Mouse (Mus musculus) kidney, adult 9 months (tissue): ENCODE results near the gene Krt42.
"Not testable (repeated sequence)": the region's sequence is repeated elsewhere in the genome, so short reads cannot be mapped to it uniquely, and the experiment has no call there.

Experiments used
- DNase-seq: peaks from one replicate; pipeline ENCODE4 v3.0.0; 2022

Krt42 gene

GRCm38 (mm10) chr11:100277726-100278480 lies 8.2 kb upstream of the Krt42 start:
- no peak for DNase-seq

DNA sequence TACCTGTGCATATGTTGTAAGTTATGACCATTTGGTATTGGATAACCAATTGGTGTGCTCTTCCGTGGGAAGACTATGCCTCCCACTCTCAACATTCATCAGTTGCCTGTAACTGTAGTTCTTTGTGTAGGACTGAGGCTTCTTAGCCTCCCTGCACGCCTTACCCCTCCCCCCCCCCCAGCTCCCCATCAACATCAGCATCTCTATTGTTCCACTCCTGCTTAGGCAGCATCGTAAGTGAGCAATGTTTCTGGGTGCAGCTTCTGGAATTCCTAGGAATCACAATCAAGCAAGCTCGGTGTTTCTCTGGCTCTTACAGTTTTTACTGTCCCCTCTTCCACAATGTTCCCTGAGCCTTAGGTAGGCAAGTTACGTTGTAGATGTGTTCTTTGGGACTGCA lies 5.8 kb upstream of the Krt42 start:
- DNase-seq, result no peak

DNA sequence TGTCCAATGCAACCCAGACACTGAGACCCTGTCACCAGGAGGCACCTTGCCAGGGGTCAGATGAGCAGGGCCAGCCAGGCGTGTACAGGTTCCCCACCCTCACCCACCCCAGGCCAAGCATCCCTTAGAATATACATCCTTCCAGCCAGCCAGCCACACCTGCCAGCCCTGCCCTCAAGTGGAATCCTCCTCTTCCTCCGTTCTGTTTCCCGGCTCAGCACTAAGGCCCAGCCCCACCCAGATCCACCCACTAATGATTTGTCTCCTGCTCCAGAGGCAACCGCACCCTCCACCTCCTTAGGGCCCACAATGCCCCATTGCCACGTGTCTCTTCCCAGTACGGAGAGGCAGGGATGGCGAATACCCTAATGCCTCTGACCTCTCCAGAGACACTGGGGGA lies 5.0 kb upstream of the Krt42 start:
- DNase-seq, result no peak

DNA sequence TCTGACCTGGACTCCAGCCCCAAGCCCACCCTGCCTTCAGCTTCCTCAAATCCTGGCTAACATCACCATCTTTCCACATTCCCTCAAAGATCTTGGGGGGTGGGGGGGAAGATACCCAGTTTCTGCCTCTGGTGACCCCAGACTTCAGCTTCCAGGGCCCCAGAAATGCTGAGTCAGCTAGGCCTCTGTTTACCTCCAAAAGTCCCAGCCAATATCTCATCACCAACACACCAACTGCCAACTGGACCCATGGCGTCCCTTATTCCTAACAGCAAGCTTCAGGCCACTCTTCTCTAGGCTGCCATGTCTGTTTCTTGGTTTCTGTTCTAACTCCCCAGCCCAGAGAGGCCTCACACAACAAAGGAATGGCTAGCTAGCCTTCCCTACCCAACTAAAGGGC lies 2.2 kb upstream of the Krt42 start:
- no peak for DNase-seq

GRCm38 (mm10) chr11:100262058-100262980 lies 7.4 kb downstream of the Krt42 start:
- no peak for DNase-seq

DNA sequence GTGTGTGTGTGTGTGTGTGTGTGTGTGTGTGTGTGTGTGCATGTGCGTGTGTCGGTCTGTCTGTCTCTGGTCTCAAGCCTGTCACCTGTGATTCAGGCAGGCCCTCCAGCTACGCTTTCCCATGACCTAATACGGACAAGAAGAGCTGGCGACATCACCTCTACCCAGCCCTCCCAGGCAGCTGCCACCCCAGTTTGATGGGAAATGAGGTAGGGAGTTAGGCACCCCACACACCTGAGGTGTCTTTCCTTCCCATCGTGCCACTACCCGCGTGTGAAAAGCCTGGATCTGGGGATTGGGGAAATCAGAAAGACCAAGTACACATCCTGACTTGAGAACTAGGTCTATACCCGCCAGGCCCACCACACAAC lies 8.5 kb downstream of the Krt42 start:
- no peak for DNase-seq

GRCm38 (mm10) chr11:100260514-100261234 lies 9.0 kb downstream of the Krt42 start, which contains the start of gene Krt17:
TSS of gene Krt17 (minus strand) at chr11:100261029.
- no peak for DNase-seq

DNA sequence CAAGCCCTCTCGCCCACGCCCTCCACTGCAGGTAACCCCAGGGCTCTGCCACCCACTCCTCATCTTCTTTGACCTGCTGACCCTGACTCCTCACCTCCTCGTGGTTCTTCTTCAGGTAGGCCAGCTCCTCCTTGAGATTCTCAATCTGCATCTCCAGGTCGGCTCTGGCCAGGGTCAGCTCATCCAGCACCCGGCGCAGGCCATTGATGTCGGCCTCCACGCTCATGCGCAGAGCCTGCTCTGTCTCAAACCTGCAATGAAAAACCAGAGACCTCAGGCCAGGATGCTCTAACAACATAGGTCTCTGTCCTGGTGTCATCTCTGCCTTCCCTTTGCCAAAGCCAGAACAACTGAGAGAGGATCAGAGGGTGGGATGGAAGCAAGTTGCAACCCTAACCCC lies 10.6 kb downstream of the Krt42 start:
- no peak for DNase-seq

DNA sequence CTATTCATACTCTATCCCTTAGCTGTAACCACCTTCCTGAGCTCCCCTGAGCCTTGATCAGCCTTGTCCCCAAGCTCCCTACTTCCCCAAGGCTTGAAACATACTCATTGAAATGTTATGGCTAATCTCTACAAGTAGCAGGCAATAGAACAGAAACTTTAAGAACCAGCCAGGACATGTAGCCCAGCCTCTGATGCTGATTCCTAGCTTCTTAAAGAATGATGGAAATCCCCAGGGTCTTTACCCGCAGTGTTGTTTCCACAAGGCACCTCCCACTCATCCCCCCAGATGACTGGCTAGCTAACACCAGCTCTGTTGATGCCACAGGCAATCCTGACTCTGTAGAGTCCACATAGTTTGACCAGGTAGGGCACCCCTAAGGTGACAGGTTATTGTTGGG lies 11.7 kb downstream of the Krt42 start:
- DNase-seq, result no peak

- DNase-seq, result no peak
Observed at GRCm38 (mm10) chr11:100255514-100255913, 14.2 kb downstream of the Krt42 start.

DNA sequence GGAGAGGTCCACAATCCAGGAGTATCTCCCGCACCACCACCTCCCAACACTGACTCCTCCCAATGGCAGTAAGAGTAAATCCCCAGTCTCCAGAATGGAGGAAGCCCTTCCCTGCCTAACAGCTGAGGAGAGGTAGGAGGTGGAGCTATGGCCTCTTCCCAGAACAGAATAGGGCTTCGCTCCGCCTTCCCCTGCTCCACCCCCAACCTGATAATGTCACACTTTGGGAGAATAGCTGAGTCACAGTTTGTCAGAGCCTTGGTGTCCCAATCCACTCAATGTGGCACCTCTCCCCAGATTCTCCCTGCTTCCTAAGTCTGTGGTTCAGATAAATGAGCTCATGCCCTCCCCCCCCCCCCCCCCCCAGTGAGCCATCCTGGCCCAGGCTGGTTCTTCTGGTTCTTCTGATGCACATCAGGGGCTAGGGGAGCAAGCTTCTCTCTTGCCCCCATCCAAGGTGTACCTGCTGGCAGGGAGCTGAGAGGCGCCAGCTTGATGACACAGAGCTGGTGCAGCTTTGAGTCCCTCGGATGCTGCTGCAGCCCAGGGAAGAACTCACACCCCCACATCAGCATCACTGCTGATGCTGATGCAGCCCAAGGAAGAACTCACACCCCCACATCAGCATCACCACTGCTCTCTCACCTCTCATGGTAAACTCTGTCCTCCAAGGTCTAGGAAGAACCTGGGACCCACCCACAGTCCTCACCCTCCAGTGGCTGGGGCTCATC lies 15.1 kb downstream of the Krt42 start:
- no peak for DNase-seq

DNA sequence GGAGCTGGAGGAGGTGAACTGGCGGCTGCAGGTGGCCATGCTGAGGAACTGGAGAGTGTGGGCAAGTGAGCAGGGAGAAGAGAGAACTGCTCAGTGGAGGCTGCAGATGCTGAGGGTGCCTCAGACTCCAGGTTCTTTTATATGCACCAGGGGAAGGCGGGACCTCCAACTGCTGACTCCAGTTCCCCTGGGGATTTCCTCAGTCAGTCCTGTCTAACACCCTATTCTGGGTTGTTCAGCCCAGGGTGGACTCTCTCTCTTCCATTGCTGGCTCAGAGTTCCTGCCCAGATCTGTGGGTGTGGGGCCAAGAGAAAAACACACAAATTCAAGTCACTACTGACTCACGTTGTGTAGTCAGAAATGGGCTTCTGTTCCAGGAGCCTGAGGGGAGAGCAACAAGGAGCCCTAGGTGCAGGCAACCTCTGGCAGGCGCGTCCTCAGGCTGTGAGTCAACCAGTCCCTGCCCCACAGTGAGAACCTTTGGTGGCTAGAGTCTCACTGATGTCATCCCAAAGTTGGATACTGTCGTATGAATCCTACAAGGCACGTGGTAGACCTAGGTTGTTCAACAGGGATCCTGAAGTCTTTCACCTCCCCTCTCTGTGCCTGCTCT lies 20.7 kb downstream of the Krt42 start, which contains the start of gene Krt16:
TSS of gene Krt16 (minus strand) at position 51 of the 614 bp plus-strand sequence.
- no peak for DNase-seq

DNA sequence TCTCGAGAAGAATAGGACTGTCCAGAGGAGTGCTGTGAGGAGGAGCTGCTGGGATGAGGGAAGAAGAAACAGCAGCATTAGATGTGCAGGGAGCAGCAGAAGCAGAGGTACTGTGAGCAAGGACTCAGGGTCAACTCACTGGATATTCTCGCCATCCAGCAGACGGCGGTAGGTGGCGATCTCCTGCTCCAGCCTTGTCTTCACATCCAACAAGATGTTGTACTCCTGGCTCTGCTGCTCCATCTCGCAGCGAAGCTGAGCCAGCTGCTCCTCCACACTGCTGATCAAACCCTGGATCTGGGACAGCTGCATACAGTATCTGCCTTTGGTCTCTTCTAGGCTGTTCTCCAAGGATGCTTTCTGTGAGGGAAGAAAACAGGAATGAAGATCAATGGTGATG lies 23.2 kb downstream of the Krt42 start:
- DNase-seq, result not testable (repeated sequence)

- not testable (repeated sequence) for DNase-seq
Observed at GRCm38 (mm10) chr11:100240272-100240671, 29.4 kb downstream of the Krt42 start.

DNA sequence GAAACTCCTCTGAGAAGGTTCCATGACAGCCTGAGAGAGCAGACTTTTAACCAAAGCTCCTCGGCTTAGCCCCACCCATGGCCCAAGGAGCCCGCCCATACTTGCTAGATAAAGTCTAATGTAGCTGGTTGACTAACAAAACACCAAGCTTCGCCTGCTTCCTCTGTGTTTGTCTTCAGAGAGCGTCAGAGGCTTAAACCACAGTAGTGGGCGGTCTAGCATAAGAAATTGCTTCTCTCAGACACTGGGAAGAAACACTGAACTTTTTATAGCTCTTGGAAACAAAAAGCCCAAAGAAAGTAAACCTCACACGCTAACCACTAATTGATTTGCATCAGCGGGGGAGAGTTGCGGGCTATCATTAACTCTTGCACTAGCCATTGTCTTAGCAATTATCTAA lies 47.9 kb downstream of the Krt42 start:
- DNase-seq, result no peak

- DNase-seq, result no peak
Observed at GRCm38 (mm10) chr11:100219304-100219703, 50.4 kb downstream of the Krt42 start.
